Mouse (Mus musculus) intestine, embryonic 14.5 days (tissue): ENCODE measurements at regions not wholly inside any gene's neighbourhood (a gene's known extent, or its start where the extent isn't known, plus 50 kb on each side); places are given as distances from the start of the nearest gene placed in this dataset.

Experiments used
- ATAC-seq: fragments of 200-750 bp; cut with Nextera tagmentation; replicated peaks from 2 replicates; pipeline ENCODE4 v1.8.0; 2017; ENCODE audit warnings: low read depth, moderate number of reproducible peaks, moderate TSS enrichment, moderate library complexity; ENCODE audit not compliant: low FRiP score, low TSS enrichment
- DNase-seq: peaks from one replicate; pipeline ENCODE4 v3.0.0-alpha.2; 2018; ENCODE audit warnings: low spot score
- H3K27ac ChIP-seq: fragments of 300-500 bp; sonication (generic); 2 replicates; pipeline ENCODE4 v1.5.1; 2014; ENCODE audit warnings: low read depth, mild to moderate bottlenecking, control low read depth
- H3K27me3 ChIP-seq: fragments of 300-500 bp; sonication (generic); replicated peaks from 2 replicates; pipeline ENCODE4 v1.6.1; 2014; ENCODE audit warnings: low read length, control low read depth; ENCODE audit not compliant: control insufficient read depth, insufficient read depth
- H3K36me3 ChIP-seq: fragments of 300-500 bp; sonication (generic); 2 replicates; pipeline ENCODE4 v1.6.1; 2014; ENCODE audit warnings: low read length, control low read depth; ENCODE audit not compliant: control insufficient read depth, insufficient read depth
- H3K4me1 ChIP-seq: fragments of 300-500 bp; sonication (generic); replicated peaks from 2 replicates; pipeline ENCODE4 v1.6.1; 2014; ENCODE audit warnings: low read length, control low read depth, mixed read lengths; ENCODE audit not compliant: control insufficient read depth, insufficient read depth
- H3K4me2 ChIP-seq: fragments of 300-500 bp; sonication (generic); 2 replicates; pipeline ENCODE4 v1.6.1; 2014; ENCODE audit warnings: low read length
- H3K4me3 ChIP-seq: fragments of 300-500 bp; sonication (generic); 2 replicates; pipeline ENCODE4 v1.5.1; 2014; ENCODE audit warnings: low read depth, low read length, control low read depth, mixed read lengths
- H3K9ac ChIP-seq: fragments of 300-500 bp; sonication (generic); 2 replicates; pipeline ENCODE4 v1.6.1; 2014; ENCODE audit warnings: mild to moderate bottlenecking, low read length
- H3K9me3 ChIP-seq: fragments of 300-500 bp; sonication (generic); 2 replicates; pipeline ENCODE4 v1.6.1; 2016; ENCODE audit warnings: low read length, control low read depth; ENCODE audit not compliant: control insufficient read depth
- WGBS: fragments of 180-500 bp; shearing (Covaris S2); extraction: QIAGEN DNeasy Blood & Tissue Kit; methylation state at CpG from one replicate; pipeline ENCODE4 v1.1.7; 2014; 5-methylcytosine and 5-hydroxymethylcytosine counted together

- DNase-seq (no peak), ATAC-seq (0 out of 2 replicates have a peak, but pooled peaks have one; percentile 36)
- Histone ChIP-seq H3K27ac (no peak overlapping the region), H3K9ac (no peak overlapping the region), H3K4me1 (no peaks in the 10 kb centered on the region), H3K27me3 (no peaks in the 10 kb centered on the region), H3K4me2 (no peak overlapping the region), H3K36me3 (no peaks in the 10 kb centered on the region), H3K4me3 (no peak overlapping the region), H3K9me3 (no peaks in the 10 kb centered on the region)
These were observed 76.0 kb upstream of the Ano5 start for GRCm38 (mm10) chr7:51434865-51435264.

- Histone ChIP-seq H3K9ac (no peak overlapping the region), H3K4me2 (no peak overlapping the region), H3K36me3 (no peaks in the 10 kb centered on the region), H3K27ac (no peak overlapping the region), H3K27me3 (no peaks in the 10 kb centered on the region), H3K9me3 (no peaks in the 10 kb centered on the region), H3K4me3 (no peak overlapping the region), H3K4me1 (no peaks in the 10 kb centered on the region)
- WGBS = 59% methylated on average over 2 of the region's 2 CpGs
- ATAC-seq = no peak
- DNase-seq = no peak
These were observed 55.7 kb upstream of the Ano5 start for GRCm38 (mm10) chr7:51454989-51455692.

- Histone ChIP-seq H3K9ac (no peak overlapping the region), H3K9me3 (no peaks in the 10 kb centered on the region), H3K36me3 (no peaks in the 10 kb centered on the region), H3K4me1 (no peaks in the 10 kb centered on the region), H3K27me3 (no peaks in the 10 kb centered on the region), H3K4me2 (no peak overlapping the region), H3K4me3 (no peak overlapping the region), H3K27ac (no peak overlapping the region)
- whole genome bisulfite sequencing = 78% methylated on average over 1 of the region's 1 CpGs
- ATAC-seq (no peak), DNase-seq (no peak)
These were observed 52.1 kb upstream of the Ano5 start for GRCm38 (mm10) chr7:51458757-51459156.
